Mouse (Mus musculus): ENCODE data around the gene Rhof.

- TF ChIP-seq ZC3H11A (IDR thresholded peaks at IDR 0.05; ENCODE audit: borderline replicate concordance, low read depth, low read length) (no peak), HCFC1 (IDR thresholded peaks at IDR 0.05; ENCODE audit: borderline replicate concordance, insufficient read depth, low read length) (no peak), ZNF384 (IDR thresholded peaks at IDR 0.05; ENCODE audit: low read depth, low read length) (no peak)
These were observed 19.3 kb upstream of the Rhof start for GRCm38 (mm10) chr5:123151707-123152362.
